Mouse (Mus musculus): Measurements from ENCODE around the gene Olfr651. TPM values are rescaled to one million over a fixed set of nuclear protein-coding genes. Genes with fewer than 3 reads are reported as not detected.

Gene Olfr651
- polyA plus RNA-seq, 1 experiment from 2014 or later = not detected

- H3K27ac ChIP-seq (replicated peaks) = no peak overlapping the region
- no peaks in the 10 kb centered on the region for H3K27me3 ChIP-seq
- no peak for ATAC-seq (ENCODE audit: low FRiP score, low read depth)
- H3K9me3 ChIP-seq = no peaks in the 10 kb centered on the region
- H3K4me3 ChIP-seq = no peak overlapping the region
- H3K9ac ChIP-seq (replicated peaks) = no peak overlapping the region
- 3% methylated on average over 3 of the region's 3 CpGs for WGBS
- no peaks in the 10 kb centered on the region for H3K36me3 ChIP-seq
- H3K4me1 ChIP-seq = no peaks in the 10 kb centered on the region
- H3K4me2 ChIP-seq (replicated peaks) = no peak overlapping the region
Observed at GRCm38 (mm10) chr7:104603173-104603572, 53.2 kb downstream of the Olfr651 start.

Other genes starting within 250 kb of the Olfr651 start
- 2.7 and 2.8 TPM in 2 replicates for gene Trim12a, start 234.7 kb upstream of the Olfr651 start, polyA plus RNA-seq (2016; fragmentation: Nextera tagmentation; extraction: Ambion mirVana)
- gene Trim34b, start 220.7 kb upstream of the Olfr651 start, polyA plus RNA-seq (2016; fragmentation: Nextera tagmentation; extraction: Ambion mirVana) = not detected in 2 replicates
- 0.94 and 1.1 TPM in 2 replicates for gene Trim12c, start 196.8 kb upstream of the Olfr651 start, polyA plus RNA-seq (2016; fragmentation: Nextera tagmentation; extraction: Ambion mirVana)
- gene Trim30b, start 180.2 kb upstream of the Olfr651 start, polyA plus RNA-seq (2016; fragmentation: Nextera tagmentation; extraction: Ambion mirVana) = not detected in 2 replicates
- 0.13 TPM in 1 of 2 replicates, not detected in the other for gene Trim30c, start 149.3 kb upstream of the Olfr651 start, polyA plus RNA-seq (2016; fragmentation: Nextera tagmentation; extraction: Ambion mirVana)
- gene Trim30a, start 84.9 kb upstream of the Olfr651 start, polyA plus RNA-seq (2016; fragmentation: Nextera tagmentation; extraction: Ambion mirVana) = 0.56 and 0.94 TPM in 2 replicates
- 0.30 and 0.42 TPM in 2 replicates for gene Trim30d, start 42.3 kb upstream of the Olfr651 start, polyA plus RNA-seq (2016; fragmentation: Nextera tagmentation; extraction: Ambion mirVana)
- gene Olfr652, start 10.8 kb downstream of the Olfr651 start, polyA plus RNA-seq (2016; fragmentation: Nextera tagmentation; extraction: Ambion mirVana) = not detected in 2 replicates
- 0.17 TPM in 1 of 2 replicates, not detected in the other for gene Olfr653, start 27.2 kb downstream of the Olfr651 start, polyA plus RNA-seq (2016; fragmentation: Nextera tagmentation; extraction: Ambion mirVana)
- not detected in 2 replicates for gene Olfr654, start 36.9 kb downstream of the Olfr651 start, polyA plus RNA-seq (2016; fragmentation: Nextera tagmentation; extraction: Ambion mirVana)
- not detected in 2 replicates for gene Olfr655, start 51.6 kb downstream of the Olfr651 start, polyA plus RNA-seq (2016; fragmentation: Nextera tagmentation; extraction: Ambion mirVana)
- gene Olfr656, start 63.8 kb downstream of the Olfr651 start, polyA plus RNA-seq (2016; fragmentation: Nextera tagmentation; extraction: Ambion mirVana) = not detected in 2 replicates
- gene Olfr657, start 74.7 kb downstream of the Olfr651 start, polyA plus RNA-seq (2016; fragmentation: Nextera tagmentation; extraction: Ambion mirVana) = not detected in 2 replicates
- gene Olfr658, start 97.2 kb downstream of the Olfr651 start, polyA plus RNA-seq (2016; fragmentation: Nextera tagmentation; extraction: Ambion mirVana) = not detected in 2 replicates
- gene Olfr659, start 116.6 kb downstream of the Olfr651 start, polyA plus RNA-seq (2016; fragmentation: Nextera tagmentation; extraction: Ambion mirVana) = not detected in 2 replicates
- not detected in 2 replicates for gene Olfr661, start 136.4 kb downstream of the Olfr651 start, polyA plus RNA-seq (2016; fragmentation: Nextera tagmentation; extraction: Ambion mirVana)
- not detected in 2 replicates for gene Usp17le, start 227.3 kb downstream of the Olfr651 start, polyA plus RNA-seq (2016; fragmentation: Nextera tagmentation; extraction: Ambion mirVana)

Measured in midbrain, embryonic 12.5 days (tissue).